Mouse (Mus musculus): Measurements from ENCODE around the gene Erc2. TPM values are rescaled to one million over a fixed set of nuclear protein-coding genes. Genes with fewer than 3 reads are reported as not detected.

Gene Erc2
- polyA plus RNA-seq, 1 experiment from 2014 or later = 3.1 TPM

DNA sequence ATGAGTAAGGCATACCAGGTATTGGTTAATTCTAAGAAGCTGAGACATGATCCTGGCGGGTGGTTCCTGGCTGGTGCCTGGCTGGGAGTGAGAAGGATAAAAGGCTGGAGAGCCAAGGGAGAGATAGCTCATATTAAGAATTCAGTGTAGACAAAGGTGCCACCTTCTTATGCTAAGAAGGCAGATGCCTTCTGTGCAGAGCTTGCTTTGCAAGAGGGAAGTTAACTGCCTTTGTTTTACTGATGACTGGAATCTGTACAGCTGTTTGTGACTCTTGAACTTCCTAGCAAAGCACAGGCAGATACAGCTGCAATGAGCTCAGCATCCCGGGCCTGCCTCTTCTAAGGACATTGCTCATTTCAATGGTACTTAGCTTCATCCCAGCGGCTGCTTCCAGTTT is 47.7 kb downstream of the Erc2 start:
- Histone ChIP-seq H3K4me3 (ENCODE audit: low read depth, low read length) (no peak overlapping the region), H3K9me3 (ENCODE audit: control insufficient read depth) (no peaks in the 10 kb centered on the region), H3K9ac (ENCODE audit: low read depth, low read length) (no peak overlapping the region), H3K4me2 (replicated peaks; ENCODE audit: low read depth) (no peak overlapping the region), H3K4me1 (replicated peaks; ENCODE audit: control insufficient read depth, insufficient read depth, low read length) (peaks cover 2% of the 10 kb centered on the region; the same call in 1 of the 2 replicates), H3K36me3 (ENCODE audit: control insufficient read depth, insufficient read depth) (no peaks in the 10 kb centered on the region), H3K27me3 (replicated peaks; ENCODE audit: control insufficient read depth, insufficient read depth, low read length) (no peaks in the 10 kb centered on the region), H3K27ac (ENCODE audit: low read depth, low read length) (no peak overlapping the region)
- ATAC-seq = no peak
- 78% methylated on average over 3 of the region's 3 CpGs for WGBS
- TF ChIP-seq CTCF (IDR thresholded peaks at IDR 0.05; ENCODE audit: low read depth) = no peak

DNA sequence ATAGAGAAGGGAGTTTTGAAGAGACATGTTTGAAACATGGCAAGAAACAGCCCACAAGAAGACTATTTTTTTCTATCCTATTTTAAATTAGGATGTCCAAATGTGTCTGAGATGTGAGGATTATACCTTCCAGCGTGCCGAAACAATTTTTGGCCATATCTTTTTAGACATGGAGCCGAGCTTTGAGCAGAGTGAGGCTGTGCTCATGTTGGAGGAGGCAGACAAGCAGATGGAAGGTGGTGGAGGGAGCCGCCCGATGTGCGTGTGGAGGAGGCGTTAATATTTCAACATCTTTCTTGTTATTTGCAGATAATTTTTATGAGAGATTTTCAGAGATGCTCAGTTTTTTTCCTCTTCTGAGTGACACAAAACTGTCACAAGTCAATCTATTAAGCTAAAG is 50.5 kb downstream of the Erc2 start:
- no peaks in the 10 kb centered on the region for H3K4me1 ChIP-seq (replicated peaks; ENCODE audit: control insufficient read depth, insufficient read depth, low read length)
- H3K9ac ChIP-seq (ENCODE audit: low read depth, low read length) = no peak overlapping the region
- H3K36me3 ChIP-seq (ENCODE audit: control insufficient read depth, insufficient read depth) = no peaks in the 10 kb centered on the region
- TF ChIP-seq CTCF (IDR thresholded peaks at IDR 0.05; ENCODE audit: low read depth) = no peak
- H3K9me3 ChIP-seq (ENCODE audit: control insufficient read depth) = no peaks in the 10 kb centered on the region
- no peaks in the 10 kb centered on the region for H3K27me3 ChIP-seq (replicated peaks; ENCODE audit: control insufficient read depth, insufficient read depth, low read length)
- WGBS = 92% methylated on average over 7 of the region's 7 CpGs
- H3K4me2 ChIP-seq (replicated peaks; ENCODE audit: low read depth) = no peak overlapping the region
- H3K4me3 ChIP-seq (ENCODE audit: low read depth, low read length) = no peak overlapping the region
- H3K27ac ChIP-seq (ENCODE audit: low read depth, low read length) = no peak overlapping the region
- no peak for ATAC-seq

DNA sequence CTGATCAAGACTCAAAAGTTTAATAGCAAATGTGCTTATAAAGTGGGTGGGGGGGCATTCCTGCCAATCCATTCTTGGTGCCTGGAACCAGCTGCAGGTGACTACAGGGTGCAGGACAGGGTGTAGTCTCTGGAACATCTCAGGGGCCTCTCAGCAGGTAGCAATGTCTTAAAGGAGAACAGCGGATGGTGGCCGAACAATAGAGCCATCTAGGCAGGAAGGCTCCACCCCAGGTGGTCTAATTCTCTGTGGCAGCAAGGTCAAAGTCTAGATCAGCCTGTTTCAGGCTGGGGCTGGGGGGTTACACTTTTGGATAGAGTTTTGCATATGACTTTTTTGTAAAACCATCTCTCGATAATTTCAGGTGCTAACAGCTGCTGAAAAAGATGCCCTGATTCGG is 51.9 kb downstream of the Erc2 start:
- H3K27ac ChIP-seq (ENCODE audit: low read depth, low read length) = no peak overlapping the region

DNA sequence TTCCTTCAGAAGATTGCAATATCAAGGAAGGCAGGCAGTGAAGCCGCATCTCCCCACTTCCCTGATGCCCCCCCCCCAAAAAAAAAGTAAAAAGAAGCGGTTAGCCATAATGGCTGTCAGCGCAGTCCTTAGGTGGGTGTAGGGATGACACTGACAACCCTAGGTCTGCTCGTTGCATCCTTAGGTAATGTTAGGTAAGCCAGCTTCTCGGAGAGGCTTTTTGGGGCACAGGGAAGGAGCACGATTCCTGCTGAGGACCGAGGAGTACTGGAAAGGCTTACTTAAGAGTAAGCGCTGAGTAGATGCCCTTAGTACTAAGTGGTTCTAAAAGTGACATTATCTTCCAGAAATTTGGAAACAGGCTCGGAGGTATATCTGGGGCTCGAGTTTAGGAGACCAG is 52.3 kb downstream of the Erc2 start:
- H3K36me3 ChIP-seq (ENCODE audit: control insufficient read depth, insufficient read depth) = no peaks in the 10 kb centered on the region
- no peak for TF ChIP-seq CTCF (IDR thresholded peaks at IDR 0.05; ENCODE audit: low read depth)
- H3K27ac ChIP-seq (ENCODE audit: low read depth, low read length) = no peak overlapping the region
- no peaks in the 10 kb centered on the region for H3K27me3 ChIP-seq (replicated peaks; ENCODE audit: control insufficient read depth, insufficient read depth, low read length)
- no peak overlapping the region for H3K9ac ChIP-seq (ENCODE audit: low read depth, low read length)
- no peak overlapping the region for H3K4me3 ChIP-seq (ENCODE audit: low read depth, low read length)
- H3K9me3 ChIP-seq (ENCODE audit: control insufficient read depth) = no peaks in the 10 kb centered on the region
- ATAC-seq = no peak
- H3K4me2 ChIP-seq (replicated peaks; ENCODE audit: low read depth) = no peak overlapping the region
- H3K4me1 ChIP-seq (replicated peaks; ENCODE audit: control insufficient read depth, insufficient read depth, low read length) = no peaks in the 10 kb centered on the region
- WGBS = 85% methylated on average over 10 of the region's 10 CpGs

More for the DNA sequence above, 51.9 kb downstream of the Erc2 start:
- no peaks in the 10 kb centered on the region for H3K9me3 ChIP-seq (ENCODE audit: control insufficient read depth)
- H3K36me3 ChIP-seq (ENCODE audit: control insufficient read depth, insufficient read depth) = no peaks in the 10 kb centered on the region
- no peaks in the 10 kb centered on the region for H3K27me3 ChIP-seq (replicated peaks; ENCODE audit: control insufficient read depth, insufficient read depth, low read length)
- no peaks in the 10 kb centered on the region for H3K4me1 ChIP-seq (replicated peaks; ENCODE audit: control insufficient read depth, insufficient read depth, low read length)
- WGBS = 86% methylated on average over 4 of the region's 4 CpGs
- H3K9ac ChIP-seq (ENCODE audit: low read depth, low read length) = no peak overlapping the region
- no peak overlapping the region for H3K4me3 ChIP-seq (ENCODE audit: low read depth, low read length)
- H3K4me2 ChIP-seq (replicated peaks; ENCODE audit: low read depth) = no peak overlapping the region
- no peak for TF ChIP-seq CTCF (IDR thresholded peaks at IDR 0.05; ENCODE audit: low read depth)
- no peak for ATAC-seq

DNA sequence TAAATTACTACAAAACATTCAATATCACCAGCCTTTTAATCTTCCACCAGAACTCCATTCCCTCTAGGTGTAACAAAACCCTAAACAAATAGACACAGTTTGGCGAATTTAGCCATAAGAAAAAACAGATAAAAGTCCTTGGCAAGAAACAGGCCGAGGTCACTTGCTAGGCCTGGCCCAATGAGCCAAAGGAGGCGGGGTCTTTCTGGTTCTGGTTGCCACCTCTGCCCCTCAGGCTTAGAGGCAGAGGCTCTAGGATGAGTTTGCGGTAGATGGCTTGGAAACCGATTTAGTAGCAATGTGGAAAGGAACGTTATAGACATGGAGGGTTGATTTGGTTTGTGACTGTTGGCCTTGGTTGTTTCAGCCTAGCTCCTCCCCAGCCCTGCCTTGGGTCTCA is 52.8 kb downstream of the Erc2 start:
- H3K4me2 ChIP-seq (replicated peaks; ENCODE audit: low read depth) = no peak overlapping the region
- 84% methylated on average over 6 of the region's 6 CpGs for WGBS
- no peak overlapping the region for H3K27ac ChIP-seq (ENCODE audit: low read depth, low read length)
- H3K4me3 ChIP-seq (ENCODE audit: low read depth, low read length) = no peak overlapping the region
- no peaks in the 10 kb centered on the region for H3K27me3 ChIP-seq (replicated peaks; ENCODE audit: control insufficient read depth, insufficient read depth, low read length)
- no peaks in the 10 kb centered on the region for H3K4me1 ChIP-seq (replicated peaks; ENCODE audit: control insufficient read depth, insufficient read depth, low read length)
- H3K9ac ChIP-seq (ENCODE audit: low read depth, low read length) = no peak overlapping the region
- H3K36me3 ChIP-seq (ENCODE audit: control insufficient read depth, insufficient read depth) = no peaks in the 10 kb centered on the region
- TF ChIP-seq CTCF (IDR thresholded peaks at IDR 0.05; ENCODE audit: low read depth) = no peak
- no peaks in the 10 kb centered on the region for H3K9me3 ChIP-seq (ENCODE audit: control insufficient read depth)
- ATAC-seq = no peak

DNA sequence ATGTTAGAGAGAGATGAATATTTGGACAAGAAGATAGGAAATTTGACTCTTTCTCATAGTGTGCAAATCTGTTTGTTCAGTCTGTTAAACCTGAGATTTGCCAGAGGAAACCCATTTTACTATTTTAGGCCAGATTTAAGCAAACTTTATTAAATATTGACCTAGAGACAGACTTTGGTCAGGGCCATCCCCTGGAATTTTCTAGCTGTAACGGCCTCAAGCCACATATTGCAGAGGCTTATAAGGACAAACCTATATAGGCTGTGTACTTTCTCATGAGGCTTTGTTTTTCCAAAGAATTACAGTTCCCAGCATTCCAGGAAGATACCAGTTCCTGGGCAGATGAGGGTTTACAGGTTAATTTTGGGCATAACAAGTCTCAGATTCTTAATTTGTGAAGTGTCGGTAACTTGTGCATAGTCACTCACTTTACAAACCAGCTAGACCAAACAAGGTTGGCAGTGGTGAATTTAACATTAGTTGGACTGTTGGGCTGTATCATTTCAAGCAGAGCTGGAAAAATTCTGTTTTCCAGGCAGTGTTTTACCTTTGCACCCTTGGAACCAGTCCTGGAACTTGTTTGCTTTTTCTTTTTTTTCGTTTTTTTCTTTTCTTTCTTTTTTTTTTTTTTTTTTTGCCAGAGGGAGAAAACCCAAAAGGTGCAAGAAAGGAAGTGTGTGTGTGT is 60.3 kb downstream of the Erc2 start:
- no peak for ATAC-seq
- no peak overlapping the region for H3K4me2 ChIP-seq (replicated peaks; ENCODE audit: low read depth)
- no peaks in the 10 kb centered on the region for H3K36me3 ChIP-seq (ENCODE audit: control insufficient read depth, insufficient read depth)
- no peaks in the 10 kb centered on the region for H3K27me3 ChIP-seq (replicated peaks; ENCODE audit: control insufficient read depth, insufficient read depth, low read length)
- no peak for TF ChIP-seq CTCF (IDR thresholded peaks at IDR 0.05; ENCODE audit: low read depth)
- no peaks in the 10 kb centered on the region for H3K9me3 ChIP-seq (ENCODE audit: control insufficient read depth)
- H3K9ac ChIP-seq (ENCODE audit: low read depth, low read length) = no peak overlapping the region
- WGBS = 58% methylated on average over 3 of the region's 3 CpGs
- H3K4me3 ChIP-seq (ENCODE audit: low read depth, low read length) = no peak overlapping the region
- no peak overlapping the region for H3K27ac ChIP-seq (ENCODE audit: low read depth, low read length)
- H3K4me1 ChIP-seq (replicated peaks; ENCODE audit: control insufficient read depth, insufficient read depth, low read length) = no peaks in the 10 kb centered on the region

DNA sequence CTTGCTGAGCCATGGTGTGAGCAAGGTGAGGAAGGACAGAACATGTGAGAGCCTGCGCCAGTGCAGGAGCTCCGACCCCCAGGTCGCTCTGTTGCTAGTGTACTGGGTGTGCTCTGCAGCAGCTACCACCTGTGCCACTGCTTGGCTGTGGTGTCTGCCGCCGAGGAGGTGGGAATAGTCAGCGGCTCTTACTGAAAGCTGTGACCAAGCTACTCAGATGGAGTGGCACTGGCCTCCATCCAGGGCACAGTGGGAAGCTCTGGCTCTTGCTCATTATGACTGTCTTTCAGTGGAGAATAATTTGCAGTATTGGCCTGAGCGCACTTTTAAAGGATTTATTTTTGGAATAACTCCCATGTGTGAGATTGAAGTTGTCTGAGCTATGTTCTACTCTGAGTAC is 73.6 kb downstream of the Erc2 start:
- no peak for ATAC-seq
- WGBS = 90% methylated on average over 7 of the region's 7 CpGs
- no peaks in the 10 kb centered on the region for H3K9me3 ChIP-seq (ENCODE audit: control insufficient read depth)
- H3K36me3 ChIP-seq (ENCODE audit: control insufficient read depth, insufficient read depth) = no peaks in the 10 kb centered on the region
- H3K4me2 ChIP-seq (replicated peaks; ENCODE audit: low read depth) = no peak overlapping the region
- H3K9ac ChIP-seq (ENCODE audit: low read depth, low read length) = no peak overlapping the region
- no peak overlapping the region for H3K27ac ChIP-seq (ENCODE audit: low read depth, low read length)
- no peak for TF ChIP-seq CTCF (IDR thresholded peaks at IDR 0.05; ENCODE audit: low read depth)
- no peak overlapping the region for H3K4me3 ChIP-seq (ENCODE audit: low read depth, low read length)
- no peaks in the 10 kb centered on the region for H3K27me3 ChIP-seq (replicated peaks; ENCODE audit: control insufficient read depth, insufficient read depth, low read length)
- no peaks in the 10 kb centered on the region for H3K4me1 ChIP-seq (replicated peaks; ENCODE audit: control insufficient read depth, insufficient read depth, low read length)
